Mouse (Mus musculus): Measurements from ENCODE around the gene Psma1. TPM values are rescaled to one million over a fixed set of nuclear protein-coding genes. Genes with fewer than 3 reads are reported as not detected.

Gene Psma1
- 484 and 505 TPM in 2 replicates for polyA plus RNA-seq (2014; fragmentation: Nextera tagmentation; extraction: Ambion mirVana)

DNA sequence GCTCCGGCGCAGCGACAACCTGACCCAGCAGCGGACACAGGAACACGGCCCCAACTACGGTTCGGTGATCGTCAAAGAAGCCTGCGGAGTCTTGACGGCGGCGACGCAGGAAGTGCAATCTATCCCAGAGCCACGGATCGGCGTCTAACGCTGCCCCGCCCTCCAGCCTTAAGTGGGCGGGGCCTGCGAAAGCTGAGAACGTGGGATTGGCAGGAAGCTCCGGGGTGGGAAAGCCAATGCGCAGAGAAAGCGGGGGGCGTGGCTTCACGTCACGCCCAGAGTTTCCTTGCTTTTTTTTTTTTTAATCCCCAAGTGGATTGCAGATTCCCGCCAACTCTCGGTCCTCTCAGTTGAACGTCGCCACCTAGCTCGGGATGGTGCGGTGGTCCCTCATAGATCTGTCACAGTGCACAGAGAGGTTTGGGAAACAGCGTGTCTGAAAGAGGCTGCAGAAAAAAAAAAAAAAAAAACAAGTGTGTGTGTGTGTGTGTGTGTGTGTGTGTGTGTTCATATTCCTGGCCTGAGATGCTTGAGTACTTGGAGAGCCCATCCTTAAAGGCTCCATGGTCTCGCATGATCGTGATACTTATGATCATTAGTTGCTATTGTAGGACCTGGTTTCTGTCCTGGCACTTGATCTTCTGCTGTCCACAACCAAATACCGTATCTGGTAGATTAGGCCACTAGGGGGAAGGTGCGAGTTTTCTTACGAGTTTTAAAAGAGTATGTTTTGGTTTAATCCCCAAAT is at the start of gene Psma1:
Gene Psma1 (minus strand): TSS at position 114 of the 748 bp plus-strand sequence.
- peaks cover 5% of the 10 kb centered on the region; the same call in 1 of the 2 replicates for H3K36me3 ChIP-seq (replicated peaks; ENCODE audit: control insufficient read depth, insufficient read depth, low read depth, low read length)
- no peaks in the 10 kb centered on the region for H3K4me1 ChIP-seq (ENCODE audit: control insufficient read depth, insufficient read depth, low read length)
- peak; percentile 99 for DNase-seq (ENCODE audit: low spot score)
- peak within 1 kb of the TSS; percentile 54 for H3K4me2 ChIP-seq (ENCODE audit: low read depth, low read length)
- ATAC-seq (replicated peaks; ENCODE audit: insufficient number of reproducible peaks, low FRiP score, low TSS enrichment, low read depth) = peak; percentile 78
- under 1% methylated on average over 39 of the region's 39 CpGs for WGBS
- H3K27ac ChIP-seq (replicated peaks; ENCODE audit: low read depth, low read length) = 0 out of 2 replicates have a peak within 1 kb of the TSS, but pooled peaks have one; percentile 17
- peak within 1 kb of the TSS; percentile 89 for H3K4me3 ChIP-seq (ENCODE audit: low read depth, low read length)
- no peaks in the 10 kb centered on the region for H3K9me3 ChIP-seq (replicated peaks; ENCODE audit: control insufficient read depth, low read length)
- no peaks in the 10 kb centered on the region for H3K27me3 ChIP-seq (ENCODE audit: control insufficient read depth, insufficient read depth, low read length)
- peak within 1 kb of the TSS; percentile 89 for H3K9ac ChIP-seq (replicated peaks; ENCODE audit: low read length)

DNA sequence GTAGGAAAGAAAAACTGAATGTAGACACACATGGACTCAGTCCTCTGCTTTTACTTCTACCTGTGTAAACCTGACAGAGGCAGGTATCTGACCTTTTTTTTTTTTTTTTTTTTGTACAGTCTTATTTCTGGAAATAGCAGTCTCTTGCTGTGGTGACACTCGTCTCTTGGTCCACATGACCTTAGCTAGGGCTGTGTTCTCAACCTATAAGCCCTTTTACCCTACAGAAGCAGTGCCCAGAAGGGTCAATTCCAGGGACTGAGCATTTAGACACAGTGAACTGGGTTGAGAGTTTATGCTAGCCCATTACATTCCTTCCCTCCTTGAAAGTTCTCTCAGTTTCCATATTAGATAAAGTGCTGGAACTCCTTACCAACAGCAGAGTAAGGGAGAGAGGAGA is 47.6 kb upstream of the Psma1 start:
- no peak overlapping the region for H3K4me3 ChIP-seq (ENCODE audit: low read depth, low read length)
- DNase-seq (ENCODE audit: low spot score) (no peak), ATAC-seq (replicated peaks; ENCODE audit: insufficient number of reproducible peaks, low FRiP score, low TSS enrichment, low read depth) (no peak)
- H3K27ac ChIP-seq (replicated peaks; ENCODE audit: low read depth, low read length) = no peak overlapping the region
- no peaks in the 10 kb centered on the region for H3K4me1 ChIP-seq (ENCODE audit: control insufficient read depth, insufficient read depth, low read length)
- no peaks in the 10 kb centered on the region for H3K36me3 ChIP-seq (replicated peaks; ENCODE audit: control insufficient read depth, insufficient read depth, low read depth, low read length)
- no peak overlapping the region for H3K9ac ChIP-seq (replicated peaks; ENCODE audit: low read length)
- H3K9me3 ChIP-seq (replicated peaks; ENCODE audit: control insufficient read depth, low read length) = no peaks in the 10 kb centered on the region
- no peak overlapping the region for H3K4me2 ChIP-seq (ENCODE audit: low read depth, low read length)
- 60% methylated on average over 1 of the region's 1 CpGs for WGBS
- H3K27me3 ChIP-seq (ENCODE audit: control insufficient read depth, insufficient read depth, low read length) = no peaks in the 10 kb centered on the region

DNA sequence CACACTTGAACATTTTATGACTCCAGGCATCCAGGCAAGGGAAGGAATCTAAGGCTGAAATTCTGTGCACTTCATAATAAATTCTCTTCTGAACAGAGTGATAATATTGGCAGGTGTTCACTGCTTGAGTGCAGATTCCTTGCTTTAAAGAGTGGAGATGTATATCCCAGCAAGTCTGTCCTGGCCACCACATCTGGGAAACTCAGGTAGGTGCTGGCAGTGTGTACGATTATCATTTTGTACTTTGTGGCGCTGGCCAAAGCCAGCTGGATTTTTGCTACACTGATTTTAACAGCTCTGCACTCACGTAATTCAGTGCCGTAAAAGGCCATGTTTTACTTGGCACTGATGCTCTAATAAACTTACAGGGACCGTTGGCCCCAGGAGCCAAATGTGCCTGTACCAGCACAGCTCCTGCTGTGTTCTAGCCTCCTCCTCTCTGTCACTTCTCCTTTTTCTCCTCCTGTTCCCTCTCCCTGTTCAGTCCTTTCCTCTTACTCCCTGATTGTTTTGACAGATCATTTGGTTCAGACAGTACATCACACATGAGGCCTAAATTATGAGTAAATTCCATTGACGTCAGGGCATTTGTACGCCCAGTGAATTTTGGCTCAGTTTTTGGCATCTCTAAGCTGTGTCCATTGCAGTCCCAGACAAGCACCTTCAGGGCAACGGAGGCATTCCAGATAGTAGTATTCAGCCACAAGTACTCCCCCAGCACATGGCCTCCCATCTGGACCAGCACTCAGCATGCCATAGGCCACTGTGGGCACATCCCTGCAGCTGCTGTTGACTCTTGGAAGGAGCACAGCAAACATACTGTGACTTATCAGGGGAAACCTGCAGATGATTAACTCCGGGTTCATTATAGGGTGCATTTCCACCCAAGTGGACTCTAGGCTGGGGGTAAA is 46.9 kb upstream of the Psma1 start:
- ATAC-seq (replicated peaks; ENCODE audit: insufficient number of reproducible peaks, low FRiP score, low TSS enrichment, low read depth) (no peak), DNase-seq (ENCODE audit: low spot score) (no peak)
- 71% methylated on average over 9 of the region's 9 CpGs for WGBS

DNA sequence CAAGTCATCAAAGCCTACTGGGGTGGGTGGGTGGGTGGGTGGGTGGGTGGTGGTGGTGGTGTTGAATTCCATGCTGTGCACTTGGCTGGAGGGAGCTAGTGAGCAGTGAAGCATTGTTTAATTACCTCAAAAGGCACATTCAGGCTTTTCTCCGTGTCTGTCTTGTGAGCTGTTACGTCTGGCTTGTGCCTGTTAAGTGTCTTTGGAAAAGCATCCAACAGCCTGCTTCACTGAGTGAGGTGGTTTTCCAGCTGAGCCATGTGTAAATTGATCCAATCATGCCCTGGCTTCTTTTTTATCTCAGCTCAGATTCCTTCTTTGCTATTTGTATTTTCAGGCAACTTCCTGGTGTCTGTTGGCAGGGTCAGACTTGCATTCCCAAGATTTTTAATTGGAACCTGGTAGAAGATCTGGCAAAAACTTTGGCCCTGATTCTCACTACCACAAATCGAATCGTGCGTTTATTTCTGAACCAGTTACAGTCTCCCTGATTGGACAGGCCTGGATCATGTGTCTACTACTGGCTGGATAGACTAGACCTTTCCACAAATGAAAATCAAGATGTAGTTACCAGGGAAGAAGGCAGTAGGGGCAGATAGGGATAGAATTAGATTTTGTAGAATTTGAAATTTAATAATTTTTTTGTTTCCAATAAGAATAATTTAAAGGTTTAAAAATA is 45.9 kb upstream of the Psma1 start:
- H3K27me3 ChIP-seq (ENCODE audit: control insufficient read depth, insufficient read depth, low read length) = no peaks in the 10 kb centered on the region
- no peak overlapping the region for H3K4me3 ChIP-seq (ENCODE audit: low read depth, low read length)
- DNase-seq (ENCODE audit: low spot score) (no peak), ATAC-seq (replicated peaks; ENCODE audit: insufficient number of reproducible peaks, low FRiP score, low TSS enrichment, low read depth) (no peak)
- no peaks in the 10 kb centered on the region for H3K36me3 ChIP-seq (replicated peaks; ENCODE audit: control insufficient read depth, insufficient read depth, low read depth, low read length)
- no peak overlapping the region for H3K27ac ChIP-seq (replicated peaks; ENCODE audit: low read depth, low read length)
- no peaks in the 10 kb centered on the region for H3K4me1 ChIP-seq (ENCODE audit: control insufficient read depth, insufficient read depth, low read length)
- H3K9ac ChIP-seq (replicated peaks; ENCODE audit: low read length) = no peak overlapping the region
- 52% methylated on average over 5 of the region's 5 CpGs for WGBS
- H3K9me3 ChIP-seq (replicated peaks; ENCODE audit: control insufficient read depth, low read length) = no peaks in the 10 kb centered on the region
- H3K4me2 ChIP-seq (ENCODE audit: low read depth, low read length) = no peak overlapping the region

More for the DNA sequence above, 46.9 kb upstream of the Psma1 start:
- Histone ChIP-seq H3K4me2 (ENCODE audit: low read depth, low read length) (no peak overlapping the region), H3K36me3 (replicated peaks; ENCODE audit: control insufficient read depth, insufficient read depth, low read depth, low read length) (no peaks in the 10 kb centered on the region), H3K4me3 (ENCODE audit: low read depth, low read length) (no peak overlapping the region), H3K4me1 (ENCODE audit: control insufficient read depth, insufficient read depth, low read length) (no peaks in the 10 kb centered on the region), H3K9ac (replicated peaks; ENCODE audit: low read length) (no peak overlapping the region), H3K9me3 (replicated peaks; ENCODE audit: control insufficient read depth, low read length) (no peaks in the 10 kb centered on the region), H3K27me3 (ENCODE audit: control insufficient read depth, insufficient read depth, low read length) (no peaks in the 10 kb centered on the region), H3K27ac (replicated peaks; ENCODE audit: low read depth, low read length) (no peak overlapping the region)

DNA sequence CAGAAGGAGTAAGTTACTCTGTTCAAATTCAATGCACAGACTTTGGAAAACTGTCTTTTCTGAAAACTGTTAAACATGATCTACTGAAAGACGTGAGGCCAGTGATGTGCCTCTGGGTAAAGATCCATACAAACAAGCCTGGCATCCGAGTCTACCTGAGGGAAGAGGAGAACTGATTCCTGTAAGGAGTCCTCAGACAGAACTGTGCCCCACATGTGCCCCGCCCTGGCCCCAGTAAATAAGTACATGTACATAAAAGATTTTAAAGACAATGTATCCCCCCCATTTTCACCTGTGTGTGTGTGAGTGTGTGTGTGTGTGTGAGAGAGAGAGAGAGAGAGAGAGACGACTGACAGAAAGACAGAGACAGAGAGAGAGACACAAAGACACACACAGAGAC is 42.0 kb upstream of the Psma1 start:
- H3K9ac ChIP-seq (replicated peaks; ENCODE audit: low read length) = no peak overlapping the region
- 76% methylated on average over 4 of the region's 4 CpGs for WGBS
- H3K27ac ChIP-seq (replicated peaks; ENCODE audit: low read depth, low read length) = no peak overlapping the region
- DNase-seq (ENCODE audit: low spot score) (no peak), ATAC-seq (replicated peaks; ENCODE audit: insufficient number of reproducible peaks, low FRiP score, low TSS enrichment, low read depth) (no peak)
- no peak overlapping the region for H3K4me3 ChIP-seq (ENCODE audit: low read depth, low read length)
- H3K27me3 ChIP-seq (ENCODE audit: control insufficient read depth, insufficient read depth, low read length) = no peaks in the 10 kb centered on the region
- H3K36me3 ChIP-seq (replicated peaks; ENCODE audit: control insufficient read depth, insufficient read depth, low read depth, low read length) = no peaks in the 10 kb centered on the region
- H3K4me2 ChIP-seq (ENCODE audit: low read depth, low read length) = no peak overlapping the region
- no peaks in the 10 kb centered on the region for H3K4me1 ChIP-seq (ENCODE audit: control insufficient read depth, insufficient read depth, low read length)
- H3K9me3 ChIP-seq (replicated peaks; ENCODE audit: control insufficient read depth, low read length) = no peaks in the 10 kb centered on the region

DNA sequence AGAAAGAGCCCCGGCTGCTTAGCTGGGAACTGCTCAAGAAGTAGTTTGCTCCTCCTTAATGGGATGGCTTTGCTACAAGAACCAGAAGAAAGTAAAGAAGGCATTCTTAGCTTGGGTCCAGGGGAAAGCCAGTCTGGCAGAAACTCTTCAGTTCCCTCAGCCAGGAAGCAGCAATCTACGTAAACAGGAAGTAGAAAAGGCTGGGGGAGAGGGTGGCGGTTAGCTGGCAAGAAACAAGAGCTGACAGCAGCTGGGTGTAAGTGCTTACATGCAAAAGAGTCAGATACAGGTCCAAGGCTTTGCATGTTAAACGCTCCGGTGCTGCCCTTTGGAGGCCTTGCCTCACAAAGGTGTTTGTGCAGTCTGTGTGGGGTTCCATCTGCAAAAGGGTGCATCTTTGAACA is 41.5 kb upstream of the Psma1 start:
- ATAC-seq (replicated peaks; ENCODE audit: insufficient number of reproducible peaks, low FRiP score, low TSS enrichment, low read depth) (no peak), DNase-seq (ENCODE audit: low spot score) (peak; percentile 28)
- no peaks in the 10 kb centered on the region for H3K27me3 ChIP-seq (ENCODE audit: control insufficient read depth, insufficient read depth, low read length)
- no peak overlapping the region for H3K4me2 ChIP-seq (ENCODE audit: low read depth, low read length)
- no peak overlapping the region for H3K9ac ChIP-seq (replicated peaks; ENCODE audit: low read length)
- H3K4me1 ChIP-seq (ENCODE audit: control insufficient read depth, insufficient read depth, low read length) = no peaks in the 10 kb centered on the region
- no peaks in the 10 kb centered on the region for H3K9me3 ChIP-seq (replicated peaks; ENCODE audit: control insufficient read depth, low read length)
- H3K4me3 ChIP-seq (ENCODE audit: low read depth, low read length) = no peak overlapping the region
- no peaks in the 10 kb centered on the region for H3K36me3 ChIP-seq (replicated peaks; ENCODE audit: control insufficient read depth, insufficient read depth, low read depth, low read length)
- 53% methylated on average over 5 of the region's 5 CpGs for WGBS
- H3K27ac ChIP-seq (replicated peaks; ENCODE audit: low read depth, low read length) = no peak overlapping the region

DNA sequence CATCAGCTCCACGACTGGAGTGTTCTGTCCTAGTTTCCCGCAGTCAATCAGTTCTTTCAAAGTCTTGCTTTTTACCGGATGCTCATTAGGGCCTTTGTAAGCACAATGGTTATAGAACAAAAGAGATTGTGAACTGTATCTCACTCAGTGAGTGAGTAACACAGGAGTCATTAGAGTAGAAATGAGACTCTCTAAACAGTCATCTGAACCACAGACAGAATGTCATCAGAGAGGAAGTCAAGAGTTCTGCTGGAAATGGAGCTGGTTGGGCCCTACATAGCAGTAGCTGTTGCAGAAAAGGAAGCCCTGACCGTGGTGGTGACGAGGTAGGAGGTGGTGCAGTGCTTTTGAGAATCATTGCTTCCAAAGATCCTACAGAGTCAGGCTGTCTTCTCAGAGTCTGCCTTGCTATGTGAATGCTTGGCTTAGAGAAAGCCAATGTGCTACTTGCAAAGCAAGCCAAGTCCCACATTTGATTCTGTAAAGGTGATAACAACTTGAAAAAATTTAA is 40.5 kb upstream of the Psma1 start:
- no peak for ATAC-seq (replicated peaks; ENCODE audit: insufficient number of reproducible peaks, low FRiP score, low TSS enrichment, low read depth)
- 62% methylated on average over 5 of the region's 5 CpGs for WGBS
- Histone ChIP-seq H3K36me3 (replicated peaks; ENCODE audit: control insufficient read depth, insufficient read depth, low read depth, low read length) (no peaks in the 10 kb centered on the region), H3K9me3 (replicated peaks; ENCODE audit: control insufficient read depth, low read length) (no peaks in the 10 kb centered on the region), H3K4me2 (ENCODE audit: low read depth, low read length) (no peak overlapping the region), H3K4me1 (ENCODE audit: control insufficient read depth, insufficient read depth, low read length) (no peaks in the 10 kb centered on the region), H3K27ac (replicated peaks; ENCODE audit: low read depth, low read length) (no peak overlapping the region), H3K9ac (replicated peaks; ENCODE audit: low read length) (no peak overlapping the region), H3K4me3 (ENCODE audit: low read depth, low read length) (no peak overlapping the region), H3K27me3 (ENCODE audit: control insufficient read depth, insufficient read depth, low read length) (no peaks in the 10 kb centered on the region)
- no peak for DNase-seq (ENCODE audit: low spot score)
